Mouse (Mus musculus) CH12.LX (cell line): ENCODE results near the gene Brms1l. TPM values are rescaled to one million over a fixed set of nuclear protein-coding genes. Genes with fewer than 3 reads are reported as not detected.
A peak's percentile ranks its signal among the peaks of the same experiment; 100 is the strongest.

ENCODE experiments used
- DNase-seq: peaks from one replicate; pipeline ENCODE4 v3.0.0-alpha.2; 2013; ENCODE audit errors: extremely low read depth
- H3K27ac ChIP-seq: 2 replicates; pipeline ENCODE4 v1.5.1; 2012; ENCODE audit warnings: low read depth, mild to moderate bottlenecking, control low read depth, moderate library complexity; ENCODE audit not compliant: insufficient read depth
- H3K27me3 ChIP-seq: replicated peaks from 2 replicates; pipeline ENCODE3; 2012; ENCODE audit warnings: inconsistent platforms
- H3K36me3 ChIP-seq, 2 experiments: replicated peaks in 1 of 2; 2 replicates each; pipeline versions ENCODE3 to v1.6.1; 2012; ENCODE audit warnings: inconsistent platforms in 1 of 2, low read length in 1 of 2, mild to moderate bottlenecking in 1 of 2, mixed read lengths in 1 of 2, moderate library complexity in 1 of 2; ENCODE audit not compliant: control insufficient read depth in 1 of 2, insufficient read depth in 1 of 2
- H3K4me1 ChIP-seq, 2 experiments: 2 replicates each; pipeline ENCODE4 v1.6.1; 2012; ENCODE audit warnings: inconsistent platforms in 1 of 2, moderate library complexity in 1 of 2; ENCODE audit not compliant: insufficient read depth in 2 of 2, control insufficient read depth in 1 of 2
- H3K4me2 ChIP-seq: 2 replicates; pipeline ENCODE4 v1.6.1; 2012; ENCODE audit warnings: low read depth, mild to moderate bottlenecking, control low read depth; ENCODE audit not compliant: poor library complexity, insufficient read depth, severe bottlenecking
- H3K4me3 ChIP-seq, 3 experiments: fragments of 150-350 bp in 1 of 3; sonication (generic) in 1 of 3; replicated peaks in 1 of 3; 2 replicates each; pipeline versions ENCODE3 to v1.5.1; 2011 to 2012; ENCODE audit warnings: low read depth in 2 of 3, low read length in 2 of 3, mild to moderate bottlenecking in 2 of 3, moderate library complexity in 2 of 3, control low read depth in 1 of 3, improper control_type of control experiment in 1 of 3, inconsistent platforms in 1 of 3, mixed read lengths in 1 of 3; ENCODE audit not compliant: poor library complexity in 1 of 3
- H3K79me2 ChIP-seq: replicated peaks from 2 replicates; pipeline ENCODE4 v1.6.1; 2012; ENCODE audit warnings: mild to moderate bottlenecking, moderate library complexity; ENCODE audit not compliant: control insufficient read depth, poor library complexity, insufficient read depth, severe bottlenecking; ENCODE audit errors: extremely low read depth
- H3K9ac ChIP-seq: 2 replicates; pipeline ENCODE4 v1.6.1; 2012; ENCODE audit warnings: low read depth, mild to moderate bottlenecking, control low read depth, moderate library complexity; ENCODE audit not compliant: insufficient read depth
- H3K9me3 ChIP-seq: replicated peaks from 2 replicates; pipeline ENCODE3; 2012; ENCODE audit warnings: low read length, inconsistent platforms, mixed read lengths
- BHLHE40 ChIP-seq: IDR thresholded peaks from 2 replicates; pipeline ENCODE4 v1.6.1; 2011; ENCODE audit warnings: mild to moderate bottlenecking, low read depth, low read length, improper control_type of control experiment
- CHD1 ChIP-seq: IDR thresholded peaks from 2 replicates; pipeline ENCODE4 v1.6.1; 2012; ENCODE audit warnings: low read depth, low read length, improper control_type of control experiment, inconsistent platforms
- CTCF ChIP-seq, 2 experiments: IDR thresholded peaks in 1 of 2; conservative IDR thresholded peaks in 1 of 2; 2 replicates each; pipeline ENCODE4 v1.5.1; 2011 to 2012; ENCODE audit warnings: low read depth in 2 of 2, low read length in 2 of 2, improper control_type of control experiment in 1 of 2, inconsistent platforms in 1 of 2, mild to moderate bottlenecking in 1 of 2, moderate library complexity in 1 of 2
- E2F4 ChIP-seq: IDR thresholded peaks from 2 replicates; pipeline ENCODE4 v1.6.1; 2011; ENCODE audit warnings: low read depth, low read length, improper control_type of control experiment; ENCODE audit not compliant: insufficient replicate concordance
- ETS1 ChIP-seq: conservative IDR thresholded peaks from 2 replicates; pipeline ENCODE4 v1.6.1; 2012; ENCODE audit warnings: low read depth, mild to moderate bottlenecking, inconsistent platforms, low read length, improper control_type of control experiment, moderate library complexity
- JUN ChIP-seq: IDR thresholded peaks from 2 replicates; pipeline ENCODE4 v1.6.1; 2011; ENCODE audit warnings: low read depth, mild to moderate bottlenecking, low read length, improper control_type of control experiment, moderate library complexity; ENCODE audit not compliant: insufficient read depth
- JUND ChIP-seq: conservative IDR thresholded peaks from 2 replicates; pipeline ENCODE4 v1.6.1; 2011; ENCODE audit warnings: low read depth, low read length, improper control_type of control experiment
- KAT2A ChIP-seq: IDR thresholded peaks from 2 replicates; pipeline ENCODE4 v1.6.1; 2012; ENCODE audit warnings: low read length, improper control_type of control experiment, inconsistent platforms; ENCODE audit not compliant: insufficient replicate concordance
- MAFK ChIP-seq: IDR thresholded peaks from 2 replicates; pipeline ENCODE4 v1.6.1; 2011; ENCODE audit warnings: low read length, improper control_type of control experiment; ENCODE audit not compliant: insufficient replicate concordance
- MAZ ChIP-seq: IDR thresholded peaks from 2 replicates; pipeline ENCODE4 v1.6.1; 2012; ENCODE audit warnings: low read depth, mild to moderate bottlenecking, inconsistent platforms, low read length, improper control_type of control experiment, moderate library complexity
- NELFE ChIP-seq: IDR thresholded peaks from 2 replicates; pipeline ENCODE4 v1.6.1; 2011; ENCODE audit warnings: low read depth, low read length, improper control_type of control experiment
- PAX5 ChIP-seq: IDR thresholded peaks from 2 replicates; pipeline ENCODE4 v1.6.1; 2012; ENCODE audit warnings: low read length, inconsistent platforms, mixed read lengths
- POLR2AphosphoS2 ChIP-seq: IDR thresholded peaks from 2 replicates; pipeline ENCODE4 v1.6.1; 2011; ENCODE audit warnings: low read depth, low read length, improper control_type of control experiment
- RAD21 ChIP-seq: IDR thresholded peaks from 2 replicates; pipeline ENCODE4 v1.6.1; 2011; ENCODE audit warnings: low read depth, mild to moderate bottlenecking, low read length, improper control_type of control experiment, moderate library complexity
- RCOR1 ChIP-seq: conservative IDR thresholded peaks from 2 replicates; pipeline ENCODE4 v1.6.1; 2012; ENCODE audit warnings: low read depth, mild to moderate bottlenecking, inconsistent platforms, low read length, improper control_type of control experiment
- SIN3A ChIP-seq: IDR thresholded peaks from 2 replicates; pipeline ENCODE4 v1.6.1; 2012; ENCODE audit warnings: low read length, improper control_type of control experiment, inconsistent platforms
- SMC3 ChIP-seq: IDR thresholded peaks from 2 replicates; pipeline ENCODE4 v1.6.1; 2011; ENCODE audit warnings: low read depth, low read length, improper control_type of control experiment
- TCF12 ChIP-seq: IDR thresholded peaks from 2 replicates; pipeline ENCODE4 v1.6.1; 2014; ENCODE audit warnings: low read depth, mild to moderate bottlenecking, inconsistent platforms, low read length, improper control_type of control experiment
- ZNF384 ChIP-seq: IDR thresholded peaks from 2 replicates; pipeline ENCODE4 v1.6.1; 2012; ENCODE audit warnings: low read depth, low read length, improper control_type of control experiment, inconsistent platforms
- dilution Hi-C: fragments of 300-500 bp; cut with MboI; formaldehyde crosslinking; loops from 2 replicates; pipeline ENCODE4 v1.14.3; 2020; ENCODE audit warnings: low sequenced_read_pairs; ENCODE audit not compliant: extremely low pct_unique_long_range_greater_than_20kb, extremely low pct_ligation_motif_present
- in situ Hi-C: fragments of 300-500 bp; cut with MboI; formaldehyde crosslinking; loops from 3 replicates; pipeline ENCODE4 v1.14.3; 2019; ENCODE audit warnings: low sequenced_read_pairs, low pct_ligation_motif_present, low pct_unique_long_range_greater_than_20kb, mixed read lengths
- polyA plus RNA-seq: library from polyadenylated mRNA; unstranded; fragments of >175 nt; gene quantifications from 2 replicates; pipeline ENCODE4 v1.2.1, GENCODE M21; 2012; ENCODE audit warnings: low read depth; ENCODE audit not compliant: insufficient read length
- total RNA-seq, 2 experiments: library from RNA; depleted of rRNA; stranded (reverse); fragments of 300-350 nt in 1 of 2; fragments of >200 nt in 1 of 2; gene quantifications; 2 replicates each; pipeline ENCODE4 v1.2.3; 2012 to 2014

The Brms1l gene
- total and polyA plus RNA-seq, 3 experiments: 17.8 to 32.6 (median 18.9) TPM

DNA sequence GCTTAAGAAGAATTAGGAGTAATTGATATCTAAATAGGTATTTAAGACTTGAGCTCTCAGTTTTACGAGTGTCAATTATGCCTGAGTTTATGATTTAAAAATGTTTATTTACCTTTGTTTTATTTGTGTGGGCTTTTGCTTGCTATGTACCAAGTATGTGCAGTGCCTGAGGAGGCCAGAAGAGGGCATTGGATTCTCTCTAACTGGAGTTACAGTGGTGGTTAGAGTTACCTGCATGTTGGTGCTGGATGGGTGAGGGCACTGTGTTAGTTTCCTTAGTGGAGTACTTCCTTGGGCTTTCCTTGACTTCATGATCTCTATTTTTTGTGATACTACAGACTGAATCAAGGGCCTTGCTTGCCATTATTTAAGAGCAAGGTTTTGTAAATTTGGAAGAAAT, 10.6 kb downstream of the Brms1l start:
- in situ Hi-C loops: no loop called here
- DNase-seq: peak; percentile 59

DNA sequence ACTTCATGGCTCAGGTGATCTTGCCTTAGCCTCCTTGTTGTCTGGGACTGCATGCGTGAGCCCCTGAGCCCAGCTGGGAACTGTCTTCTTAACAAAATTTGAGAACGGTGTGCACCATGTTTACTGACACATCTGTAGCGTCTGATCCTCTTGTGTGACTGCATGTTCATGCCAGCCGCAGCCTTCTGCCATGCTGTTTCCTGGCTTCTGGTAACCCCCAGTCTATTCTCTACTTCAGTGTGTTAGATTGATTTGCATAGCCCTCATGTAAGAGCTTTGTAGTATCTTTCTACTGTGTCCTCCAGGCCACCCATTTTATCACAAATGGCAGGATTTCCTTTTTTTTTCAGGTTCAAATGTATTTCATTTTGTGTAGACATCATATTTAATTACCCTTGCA, 11.7 kb downstream of the Brms1l start:
- TF ChIP-seq RCOR1: no peak
- no peak for TF ChIP-seq POLR2AphosphoS2
- TF ChIP-seq NELFE: no peak
- TF ChIP-seq ZNF384: no peak
- no peak for TF ChIP-seq MAFK
- no peak for TF ChIP-seq JUND
- TF ChIP-seq RAD21: no peak
- no peak for TF ChIP-seq E2F4
- no peak for TF ChIP-seq KAT2A
- TF ChIP-seq SIN3A: no peak
- TF ChIP-seq CHD1: no peak
- TF ChIP-seq CTCF (conservative IDR thresholded peaks at IDR 0.05 in 1 of 2, IDR thresholded peaks at IDR 0.05 in 1 of 2; ENCODE audit: low read depth in 2 of 2, low read length in 2 of 2): no peak
- TF ChIP-seq ETS1: no peak
- TF ChIP-seq TCF12: no peak
- H3K27ac ChIP-seq: 0 out of 2 replicates have a peak overlapping the region, but pooled peaks have one; percentile 28
- no peak overlapping the region for H3K4me3 ChIP-seq
- dilution Hi-C loops: no loop called here
- peaks cover 13% of the 10 kb centered on the region for H3K9me3 ChIP-seq
- H3K79me2 ChIP-seq: peaks cover 3% of the 10 kb centered on the region
- no peak overlapping the region for H3K4me2 ChIP-seq
- DNase-seq: peak; percentile 81
- H3K36me3 ChIP-seq: peaks cover 26 to 68% of the 10 kb centered on the region in 2 experiments
- no peak overlapping the region for H3K9ac ChIP-seq
- peaks cover 0 to 53% of the 10 kb centered on the region in 2 experiments; a peak in 2 of 4 replicates for H3K4me1 ChIP-seq
- H3K27me3 ChIP-seq: no peaks in the 10 kb centered on the region
- in situ Hi-C loops: no loop called here

More for the DNA sequence above, 10.6 kb downstream of the Brms1l start:
- TF ChIP-seq BHLHE40: no peak
- TF ChIP-seq PAX5: no peak
- TF ChIP-seq MAZ: no peak
- TF ChIP-seq E2F4: no peak
- TF ChIP-seq CTCF (conservative IDR thresholded peaks at IDR 0.05 in 1 of 2, IDR thresholded peaks at IDR 0.05 in 1 of 2; ENCODE audit: low read depth in 2 of 2, low read length in 2 of 2): peak; percentile 50 to 62; a peak in 3 of 4 replicates
- peak; percentile 40 for TF ChIP-seq SMC3
- no peak for TF ChIP-seq POLR2AphosphoS2
- peak; percentile 43 for TF ChIP-seq RAD21
- TF ChIP-seq RCOR1: no peak
- no peak for TF ChIP-seq JUN
- no peak for TF ChIP-seq ETS1
- peaks cover 0 to 47% of the 10 kb centered on the region in 2 experiments; a peak in 2 of 4 replicates for H3K4me1 ChIP-seq
- H3K79me2 ChIP-seq: peaks cover 3% of the 10 kb centered on the region; the same call in 1 of the 2 replicates
- no peak overlapping the region for H3K27ac ChIP-seq
- no peak overlapping the region for H3K9ac ChIP-seq
- no peak overlapping the region for H3K4me3 ChIP-seq
- peaks cover 13% of the 10 kb centered on the region for H3K9me3 ChIP-seq
- peaks cover 31 to 68% of the 10 kb centered on the region in 2 experiments for H3K36me3 ChIP-seq
- no peaks in the 10 kb centered on the region for H3K27me3 ChIP-seq
- H3K4me2 ChIP-seq: no peak overlapping the region
- dilution Hi-C loops: no loop called here
